Mouse (Mus musculus) stomach, postnatal 0 days (tissue): ENCODE results near the gene Lpar2. TPM values are rescaled to one million over a fixed set of nuclear protein-coding genes. Genes with fewer than 3 reads are reported as not detected.

ENCODE experiments used
- ATAC-seq: fragments of 200-750 bp; cut with Nextera tagmentation; 2 replicates; pipeline ENCODE4 v1.8.0; 2017; ENCODE audit not compliant: low FRiP score, low TSS enrichment
- DNase-seq: peaks from one replicate; pipeline ENCODE4 v3.0.0-alpha.2; 2016; ENCODE audit warnings: low spot score
- H3K27ac ChIP-seq: fragments of 300-500 bp; sonication (generic); replicated peaks from 2 replicates; pipeline ENCODE4 v1.5.1; 2014; ENCODE audit warnings: mild to moderate bottlenecking, control low read depth
- H3K27me3 ChIP-seq: fragments of 300-500 bp; sonication (generic); 2 replicates; pipeline ENCODE4 v1.6.1; 2014; ENCODE audit warnings: low read length; ENCODE audit not compliant: control insufficient read depth, insufficient read depth
- H3K36me3 ChIP-seq: fragments of 300-500 bp; sonication (generic); 2 replicates; pipeline ENCODE4 v1.6.1; 2014; ENCODE audit warnings: low read length, mixed read lengths; ENCODE audit not compliant: control insufficient read depth, insufficient read depth
- H3K4me1 ChIP-seq: fragments of 300-500 bp; sonication (generic); replicated peaks from 2 replicates; pipeline ENCODE4 v1.6.1; 2014; ENCODE audit warnings: antibody characterized with exemption; ENCODE audit not compliant: control insufficient read depth, insufficient read depth
- H3K4me2 ChIP-seq: fragments of 300-500 bp; sonication (generic); replicated peaks from 2 replicates; pipeline ENCODE4 v1.6.1; 2014; ENCODE audit warnings: low read depth, mild to moderate bottlenecking, control low read depth, moderate library complexity
- H3K4me3 ChIP-seq: fragments of 300-500 bp; sonication (generic); 2 replicates; pipeline ENCODE4 v1.5.1; 2014; ENCODE audit warnings: low read depth, low read length, control low read depth
- H3K9ac ChIP-seq: fragments of 300-500 bp; sonication (generic); 2 replicates; pipeline ENCODE4 v1.6.1; 2014; ENCODE audit warnings: mild to moderate bottlenecking, low read length, control low read depth, mixed read lengths
- H3K9me3 ChIP-seq: fragments of 300-500 bp; sonication (generic); 2 replicates; pipeline ENCODE4 v1.6.1; 2016; ENCODE audit warnings: low read length; ENCODE audit not compliant: control insufficient read depth
- CTCF ChIP-seq: IDR thresholded peaks from 2 replicates; pipeline ENCODE4 v1.5.1; 2016; ENCODE audit warnings: antibody characterized with exemption, low read depth, mild to moderate bottlenecking, moderate library complexity
- EP300 ChIP-seq: optimal IDR thresholded peaks from 2 replicates; pipeline ENCODE3; 2016; ENCODE audit warnings: antibody characterized with exemption
- WGBS: fragments of 180-500 bp; shearing (Covaris S2); extraction: QIAGEN DNeasy Blood & Tissue Kit; methylation state at CpG from one replicate; pipeline ENCODE4 v1.1.7; 2014; 5-methylcytosine and 5-hydroxymethylcytosine counted together
- polyA plus RNA-seq: library from polyadenylated mRNA; unstranded; fragments of >200 nt; fragmentation: Nextera tagmentation; extraction: Ambion mirVana; gene quantifications from 2 replicates; pipeline ENCODE4 v1.2.1, GENCODE M21; 2015

Gene Lpar2
- polyA plus RNA-seq, 1 experiment from 2014 or later: 0.24 TPM

GRCm38 (mm10) chr8:69802216-69802615 is 20.0 kb upstream of the Lpar2 start:
- H3K4me3 ChIP-seq: no peak overlapping the region
- TF ChIP-seq CTCF (no peak), EP300 (no peak)
- no peaks in the 10 kb centered on the region for H3K9me3 ChIP-seq
- H3K27me3 ChIP-seq: no peaks in the 10 kb centered on the region
- H3K27ac ChIP-seq: no peak overlapping the region
- ATAC-seq (no peak), DNase-seq (no peak)
- no peak overlapping the region for H3K9ac ChIP-seq
- H3K36me3 ChIP-seq: peaks cover 71% of the 10 kb centered on the region
- no peaks in the 10 kb centered on the region for H3K4me1 ChIP-seq
- H3K4me2 ChIP-seq: no peak overlapping the region

- Histone ChIP-seq H3K36me3 (peaks cover 67% of the 10 kb centered on the region), H3K27ac (no peak overlapping the region), H3K4me3 (no peak overlapping the region), H3K4me1 (no peaks in the 10 kb centered on the region), H3K27me3 (no peaks in the 10 kb centered on the region), H3K9me3 (no peaks in the 10 kb centered on the region), H3K4me2 (no peak overlapping the region), H3K9ac (no peak overlapping the region)
- 93% methylated on average over 7 of the region's 7 CpGs for WGBS
- ATAC-seq (no peak), DNase-seq (no peak)
- no peak for TF ChIP-seq CTCF
- TF ChIP-seq EP300: no peak
Measured at GRCm38 (mm10) chr8:69803366-69803765, 18.9 kb upstream of the Lpar2 start.

- no peak overlapping the region for H3K9ac ChIP-seq
- H3K27me3 ChIP-seq: no peaks in the 10 kb centered on the region
- no peak for TF ChIP-seq EP300
- no peak for TF ChIP-seq CTCF
- H3K4me1 ChIP-seq: no peaks in the 10 kb centered on the region
- H3K4me3 ChIP-seq: no peak overlapping the region
- ATAC-seq (no peak), DNase-seq (no peak)
- H3K36me3 ChIP-seq: peaks cover 60% of the 10 kb centered on the region
- no peak overlapping the region for H3K27ac ChIP-seq
- no peak overlapping the region for H3K4me2 ChIP-seq
- no peaks in the 10 kb centered on the region for H3K9me3 ChIP-seq
- WGBS: 91% methylated on average over 6 of the region's 6 CpGs
Measured at GRCm38 (mm10) chr8:69804537-69804936, 17.7 kb upstream of the Lpar2 start.

- H3K27me3 ChIP-seq: no peaks in the 10 kb centered on the region
- no peaks in the 10 kb centered on the region for H3K9me3 ChIP-seq
- H3K9ac ChIP-seq: no peak overlapping the region
- no peak for TF ChIP-seq CTCF
- no peak for TF ChIP-seq EP300
- no peak for ATAC-seq
- no peak overlapping the region for H3K4me2 ChIP-seq
- peaks cover 57% of the 10 kb centered on the region for H3K36me3 ChIP-seq
- 93% methylated on average over 10 of the region's 10 CpGs for WGBS
- no peak overlapping the region for H3K4me3 ChIP-seq
- no peak overlapping the region for H3K27ac ChIP-seq
- no peak for DNase-seq
- no peaks in the 10 kb centered on the region for H3K4me1 ChIP-seq
Measured at GRCm38 (mm10) chr8:69805086-69805485, 17.1 kb upstream of the Lpar2 start.

DNA sequence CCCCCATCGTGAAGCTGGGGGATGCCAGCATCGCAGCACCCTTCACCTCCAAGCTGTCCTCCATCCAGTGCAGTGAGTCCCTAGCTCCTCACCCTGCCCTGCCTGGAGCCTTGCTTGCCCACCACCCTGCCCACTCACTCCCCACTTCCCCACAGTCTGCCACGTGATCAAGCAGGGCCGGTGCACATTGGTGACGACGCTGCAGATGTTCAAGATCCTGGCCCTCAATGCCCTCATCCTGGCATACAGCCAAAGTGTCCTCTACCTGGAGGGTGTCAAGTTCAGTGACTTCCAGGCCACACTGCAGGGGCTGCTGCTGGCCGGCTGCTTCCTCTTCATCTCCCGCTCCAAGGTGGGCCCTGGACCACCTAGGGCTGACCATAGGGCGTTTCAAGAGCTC is 16.7 kb upstream of the Lpar2 start:
- Histone ChIP-seq H3K4me3 (no peak overlapping the region), H3K27me3 (no peaks in the 10 kb centered on the region), H3K4me1 (no peaks in the 10 kb centered on the region), H3K36me3 (peaks cover 53% of the 10 kb centered on the region), H3K9me3 (no peaks in the 10 kb centered on the region), H3K27ac (no peak overlapping the region), H3K9ac (no peak overlapping the region), H3K4me2 (no peak overlapping the region)
- WGBS: 87% methylated on average over 8 of the region's 9 CpGs
- TF ChIP-seq CTCF: no peak
- TF ChIP-seq EP300: no peak
- no peak for ATAC-seq
- no peak for DNase-seq

DNA sequence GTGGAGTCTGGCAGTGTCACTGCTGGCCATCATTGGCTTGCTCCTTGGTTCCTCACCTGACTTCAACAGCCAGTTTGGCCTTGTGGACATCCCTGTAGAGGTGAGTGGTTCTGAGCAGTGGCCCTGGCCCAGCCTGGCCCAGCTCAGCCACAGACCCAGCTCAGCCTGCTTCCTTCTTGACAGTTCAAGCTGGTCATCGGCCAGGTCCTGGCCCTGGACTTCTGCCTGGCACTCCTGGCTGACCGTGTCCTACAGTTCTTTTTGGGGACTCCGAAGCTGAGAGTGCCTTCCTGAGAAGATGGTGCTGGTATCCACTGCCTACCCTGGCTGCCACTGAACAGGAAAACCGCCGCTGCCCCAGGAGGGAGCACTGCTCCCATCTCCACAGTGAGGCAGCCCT is 15.0 kb upstream of the Lpar2 start:
- TF ChIP-seq CTCF: no peak
- TF ChIP-seq EP300: no peak
- WGBS: 93% methylated on average over 5 of the region's 5 CpGs
- peaks cover 39% of the 10 kb centered on the region for H3K36me3 ChIP-seq
- DNase-seq (no peak), ATAC-seq (no peak)
- H3K9me3 ChIP-seq: no peaks in the 10 kb centered on the region
- H3K9ac ChIP-seq: no peak overlapping the region
- H3K4me2 ChIP-seq: no peak overlapping the region
- H3K4me1 ChIP-seq: no peaks in the 10 kb centered on the region
- no peaks in the 10 kb centered on the region for H3K27me3 ChIP-seq
- no peak overlapping the region for H3K4me3 ChIP-seq
- H3K27ac ChIP-seq: no peak overlapping the region
